Mouse (Mus musculus) brain, embryonic 14.5 days (tissue): ENCODE measurements at regions not wholly inside any gene's neighbourhood (a gene's known extent, or its start where the extent isn't known, plus 50 kb on each side); places are given as distances from the start of the nearest gene placed in this dataset.

Experiments used
- DNase-seq: peaks from one replicate; pipeline ENCODE4 v3.0.0-alpha.2; 2011; ENCODE audit warnings: low read depth
- CTCF ChIP-seq: fragments of 200-500 bp; IDR thresholded peaks from 2 replicates; pipeline ENCODE4 v1.5.1; 2012; ENCODE audit warnings: inconsistent platforms, mild to moderate bottlenecking, moderate library complexity, borderline replicate concordance; ENCODE audit not compliant: insufficient read depth, insufficient read length; ENCODE audit errors: extremely low read depth
- POLR2A ChIP-seq: fragments of 200-500 bp; IDR thresholded peaks from 2 replicates; pipeline ENCODE4 v1.6.1; 2012; ENCODE audit warnings: mild to moderate bottlenecking, inconsistent platforms, borderline replicate concordance; ENCODE audit not compliant: poor library complexity, insufficient read depth, insufficient read length, severe bottlenecking; ENCODE audit errors: extremely low read depth

GRCm38 (mm10) chr13:51348707-51349106, 59.7 kb upstream of the S1pr3 start:
- DNase-seq: no peak
- TF ChIP-seq CTCF: no peak
- no peak for TF ChIP-seq POLR2A

GRCm38 (mm10) chr13:51349818-51350551, 58.5 kb upstream of the S1pr3 start:
- no peak for DNase-seq
- no peak for TF ChIP-seq CTCF
- TF ChIP-seq POLR2A: no peak

- DNase-seq: no peak
- TF ChIP-seq POLR2A (no peak), CTCF (no peak)
Measured at GRCm38 (mm10) chr13:51352874-51353273, 55.6 kb upstream of the S1pr3 start.

- TF ChIP-seq CTCF: no peak
- no peak for TF ChIP-seq POLR2A
- DNase-seq: no peak
Measured at GRCm38 (mm10) chr13:51355507-51355906, 52.9 kb upstream of the S1pr3 start.
